Mouse (Mus musculus): ENCODE results near the gene Plin4.

DNA sequence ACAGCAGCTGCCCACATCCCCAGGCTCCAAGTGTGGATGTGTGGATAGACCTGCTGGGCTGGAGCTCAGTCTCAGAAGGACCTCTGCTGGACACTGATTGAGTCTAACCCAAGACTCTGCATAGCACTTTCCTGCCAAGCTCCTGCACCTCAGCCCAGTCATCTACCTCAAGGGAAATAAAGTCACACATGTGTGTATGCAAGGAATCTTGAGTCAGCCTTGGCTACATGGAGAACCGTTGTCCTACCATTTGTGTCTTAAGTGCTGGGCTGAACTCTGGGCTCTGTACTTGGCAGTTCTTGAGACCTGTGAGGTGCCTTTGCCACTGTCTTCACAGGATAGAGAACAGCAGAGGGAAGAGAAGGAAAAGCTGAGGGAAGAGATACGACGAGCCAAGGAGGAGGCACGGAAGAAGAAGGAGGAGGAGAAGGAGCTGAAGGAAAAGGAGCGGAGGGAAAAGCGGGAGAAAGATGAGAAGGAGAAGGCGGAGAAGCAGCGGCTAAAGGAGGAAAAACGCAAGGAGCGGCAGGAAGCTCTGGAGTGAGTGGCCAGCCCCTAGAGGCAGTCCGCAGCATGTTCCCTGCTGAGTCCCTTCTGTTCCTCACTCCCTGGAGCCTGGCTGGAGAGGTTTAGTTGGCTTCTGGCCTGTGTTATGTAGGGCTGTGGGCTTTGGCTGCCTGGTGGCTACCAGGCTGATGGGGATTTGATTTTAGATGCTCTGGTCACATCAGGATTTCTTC, 52.1 kb downstream of the Plin4 start:
- TF ChIP-seq TAL1 (IDR thresholded peaks at IDR 0.05; ENCODE audit: low read length): no peak
- no peak for TF ChIP-seq GATA1 (IDR thresholded peaks at IDR 0.05; ENCODE audit: low read length)
